Mouse (Mus musculus) gastrocnemius, adult 8-10 months (tissue): ENCODE measurements around the gene Jazf1. TPM values are rescaled to one million over a fixed set of nuclear protein-coding genes. Genes with fewer than 3 reads are reported as not detected.

Experiments
- DNase-seq, 2 experiments: peaks; one replicate each; pipeline ENCODE4 v3.0.0; 2022; ENCODE audit warnings: low spot score in 2 of 2
- total RNA-seq, 4 experiments: library from RNA; stranded (reverse); gene quantifications; 2 replicates each; pipeline ENCODE4 v1.2.4; 2022

Gene Jazf1
- total RNA-seq, 4 experiments from 2014 or later = 0.17 to 0.68 (median 0.29) TPM

DNA sequence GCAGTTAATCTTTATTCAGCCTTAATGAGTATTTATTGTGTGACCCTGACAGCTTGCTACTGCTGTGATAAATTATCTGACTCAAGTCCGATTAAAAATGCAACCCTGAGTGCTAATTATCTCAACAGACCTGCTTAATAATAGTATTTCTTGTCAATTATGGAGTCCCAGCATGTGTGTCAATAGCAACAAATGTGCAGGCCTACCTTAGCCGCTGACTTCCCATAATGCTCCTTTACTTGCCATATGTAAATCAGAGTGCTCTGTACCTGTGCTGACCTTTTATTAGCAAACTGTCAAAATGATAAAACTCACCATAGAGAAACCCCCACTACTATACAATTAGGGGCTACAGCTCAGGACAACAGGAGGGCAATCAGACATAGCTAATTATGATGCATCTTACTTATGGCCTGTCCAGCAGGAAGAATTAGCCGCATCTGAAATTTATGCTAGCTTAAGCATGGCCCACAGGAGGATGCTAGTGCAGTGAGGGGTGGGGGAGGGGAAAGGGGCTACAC is 209.5 kb downstream of the Jazf1 start:
- no peak for DNase-seq

DNA sequence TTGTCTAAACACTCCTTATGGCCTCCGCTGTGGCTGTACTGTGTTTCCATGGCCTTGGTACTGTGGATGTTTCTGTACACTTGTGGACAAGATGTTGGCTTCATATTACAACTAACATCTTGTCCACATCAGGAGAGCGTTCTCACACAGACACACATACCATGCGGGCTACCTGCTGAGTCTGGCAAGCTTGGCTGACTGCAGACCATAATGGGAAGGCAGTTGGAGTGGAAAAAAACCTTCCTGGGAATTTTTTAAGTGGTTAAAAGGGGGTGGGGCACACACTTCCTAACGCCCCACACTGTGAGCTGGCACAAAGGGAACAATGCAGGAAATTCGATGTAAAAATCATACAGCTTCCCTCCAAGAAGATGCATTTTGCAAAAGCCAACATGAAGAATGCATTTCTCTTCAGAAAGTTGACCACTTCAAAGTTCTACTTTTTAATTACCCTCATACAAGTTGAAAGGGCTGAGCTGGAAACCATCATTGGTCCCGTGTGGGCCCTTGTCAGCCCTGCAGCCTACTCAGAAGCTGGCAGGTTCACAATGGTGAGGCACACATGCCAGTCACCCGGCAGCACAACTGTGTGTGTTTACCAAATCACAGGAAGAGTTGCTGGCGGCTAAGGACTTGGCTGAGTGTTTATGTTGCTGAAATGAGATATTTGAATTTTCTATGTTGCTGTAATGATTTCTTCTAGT is 215.9 kb downstream of the Jazf1 start:
- no peak for DNase-seq

DNA sequence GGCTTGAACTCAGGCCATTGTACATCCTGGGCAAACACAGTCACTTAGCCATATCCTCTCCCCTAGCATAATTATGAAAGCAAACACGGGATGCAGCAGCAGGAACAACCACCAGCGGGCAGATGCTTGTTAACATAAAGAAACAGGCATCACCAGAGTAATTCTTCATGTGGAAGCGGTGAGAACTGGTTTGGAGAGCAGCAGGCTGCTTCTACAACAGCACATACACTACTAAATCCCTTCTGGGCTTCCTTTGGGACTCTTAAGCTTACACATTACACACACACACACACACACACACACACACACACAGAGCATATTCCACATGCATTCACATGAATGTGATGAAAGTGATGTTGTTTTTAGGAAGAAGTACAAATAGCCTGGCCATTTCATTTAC is 216.5 kb downstream of the Jazf1 start:
- DNase-seq = no peak

DNA sequence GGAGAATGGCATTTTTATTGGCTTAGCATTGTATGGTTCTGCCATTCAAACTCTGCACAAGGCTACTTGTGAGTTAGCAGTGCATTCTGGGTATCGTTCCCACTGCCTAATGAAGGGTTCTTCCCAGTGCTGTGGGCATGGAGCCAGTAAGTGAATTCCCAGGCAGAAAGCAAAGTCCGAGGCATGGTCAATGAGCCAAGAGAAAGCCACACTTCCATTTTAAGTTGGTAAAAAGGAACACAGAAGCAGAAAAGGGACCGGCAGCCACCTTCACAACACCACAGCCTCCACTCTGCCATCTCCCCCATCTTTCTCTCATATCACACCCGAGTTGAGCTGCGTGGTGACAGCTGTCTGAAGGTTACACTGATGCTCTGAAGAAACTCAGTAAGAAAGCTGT is 217.4 kb downstream of the Jazf1 start:
- DNase-seq = peak; percentile 28 to 43

DNA sequence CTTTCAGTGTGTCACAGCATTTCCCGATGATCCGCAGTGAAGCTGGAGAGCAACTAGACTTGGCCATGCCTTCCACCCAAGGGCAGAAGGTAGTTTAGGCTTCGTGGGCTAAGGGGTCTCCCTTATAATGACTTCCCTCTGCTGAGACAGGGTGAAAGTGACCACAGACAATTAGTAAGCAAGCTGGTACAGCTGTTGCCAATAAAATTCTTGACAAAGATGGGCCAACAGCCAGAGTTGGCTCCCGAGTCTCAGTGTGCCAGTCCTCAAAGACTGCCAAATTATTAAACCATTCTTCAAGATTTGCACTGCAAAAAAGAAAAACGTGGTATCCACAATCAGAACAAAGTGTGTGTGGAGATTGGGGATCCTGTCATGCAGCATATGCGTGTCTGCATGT is 220.2 kb downstream of the Jazf1 start:
- DNase-seq = no peak

DNA sequence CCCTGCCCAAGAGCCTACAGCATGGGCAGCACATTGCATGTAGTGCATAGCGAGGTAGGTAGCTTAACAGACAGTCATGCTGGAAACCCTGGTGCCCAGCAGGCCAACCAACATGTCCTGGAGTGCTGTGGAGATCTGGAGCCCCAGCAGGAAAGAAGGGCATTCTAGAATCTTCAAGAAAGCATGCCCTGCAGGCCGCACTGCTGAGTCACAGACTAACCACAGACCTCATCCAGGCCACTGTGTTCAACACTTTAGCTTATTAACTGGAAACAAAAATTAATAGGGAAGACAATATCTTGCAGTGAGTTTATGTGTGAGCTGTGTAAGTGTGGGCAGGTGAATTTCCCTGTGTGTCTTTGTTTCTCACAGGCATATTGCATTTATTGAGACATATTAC is 222.1 kb downstream of the Jazf1 start:
- no peak for DNase-seq

DNA sequence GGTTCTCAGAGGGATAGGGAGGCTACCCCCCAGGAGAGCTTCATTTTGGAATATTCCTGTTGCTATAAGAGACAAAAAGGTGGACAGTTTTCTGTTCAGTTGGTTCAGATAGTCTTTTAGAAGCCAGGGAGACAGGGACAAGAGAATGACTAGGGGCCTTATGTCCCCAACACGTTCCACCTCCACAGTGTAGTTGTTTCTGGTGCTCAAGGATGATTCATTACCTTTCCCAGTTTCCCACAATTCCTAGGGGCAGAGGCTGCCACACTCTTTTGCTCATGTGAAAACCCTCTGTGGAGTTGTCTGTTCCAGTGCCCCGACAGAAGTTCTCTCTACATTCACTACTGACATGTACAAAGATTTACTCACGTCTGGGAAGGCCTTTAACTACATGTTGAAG is 223.7 kb downstream of the Jazf1 start:
- no peak for DNase-seq

DNA sequence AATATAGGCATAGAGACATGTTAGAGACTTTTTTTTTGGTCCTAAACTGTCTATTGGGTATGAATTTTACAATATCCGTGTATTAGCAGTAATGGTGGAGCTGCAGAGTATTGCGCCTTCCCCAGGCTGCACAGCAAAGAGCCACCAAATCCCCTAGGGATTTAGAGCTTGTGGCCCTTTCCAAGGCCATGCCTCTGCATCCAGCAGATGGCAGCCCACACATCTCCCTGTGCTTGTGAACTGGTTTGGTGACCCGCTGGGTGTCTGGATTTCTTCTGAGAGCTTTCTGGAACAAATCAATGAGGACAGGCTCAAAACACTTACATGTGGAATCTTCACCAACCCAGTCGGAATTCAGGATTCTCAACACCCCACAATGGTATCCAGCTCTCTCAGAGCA is 225.4 kb downstream of the Jazf1 start:
- DNase-seq = no peak

DNA sequence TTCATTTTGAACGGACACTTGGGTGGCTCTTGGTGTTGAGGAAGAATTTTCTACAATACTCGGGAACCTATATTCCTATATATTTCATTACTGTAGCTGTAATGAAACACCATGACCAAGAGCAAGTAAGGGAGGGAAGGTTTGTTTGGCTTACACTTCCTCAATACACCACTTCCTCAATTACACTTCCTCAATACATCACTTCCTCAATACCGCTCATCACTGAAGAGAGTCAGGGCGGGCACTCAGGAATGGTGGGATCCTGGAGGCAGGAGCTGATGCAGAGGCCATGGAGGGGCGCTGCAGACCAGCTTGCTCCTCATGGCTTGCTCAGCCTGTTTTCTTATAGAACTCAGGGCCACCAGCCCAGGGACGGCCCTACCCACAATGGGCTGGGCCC is 225.8 kb downstream of the Jazf1 start:
- no peak for DNase-seq

DNA sequence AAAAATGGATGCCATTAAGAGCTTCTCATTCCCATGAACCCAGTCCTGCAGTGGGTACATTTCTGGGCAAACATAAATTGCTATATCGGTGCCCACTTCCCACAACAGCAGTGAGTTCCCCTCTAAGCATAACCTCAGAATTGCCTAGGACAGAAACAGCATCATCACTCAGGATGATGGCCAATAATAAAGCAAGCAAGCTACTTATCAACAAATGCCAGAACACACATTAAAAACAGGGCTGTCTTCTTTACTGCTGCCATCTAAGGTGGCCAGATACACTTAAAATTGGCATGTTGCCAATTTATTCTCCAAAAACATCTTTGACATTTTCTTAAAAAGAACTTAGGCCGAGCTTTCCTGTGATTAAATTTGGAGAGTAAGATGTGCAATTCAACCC is 226.8 kb downstream of the Jazf1 start:
- no peak for DNase-seq

DNA sequence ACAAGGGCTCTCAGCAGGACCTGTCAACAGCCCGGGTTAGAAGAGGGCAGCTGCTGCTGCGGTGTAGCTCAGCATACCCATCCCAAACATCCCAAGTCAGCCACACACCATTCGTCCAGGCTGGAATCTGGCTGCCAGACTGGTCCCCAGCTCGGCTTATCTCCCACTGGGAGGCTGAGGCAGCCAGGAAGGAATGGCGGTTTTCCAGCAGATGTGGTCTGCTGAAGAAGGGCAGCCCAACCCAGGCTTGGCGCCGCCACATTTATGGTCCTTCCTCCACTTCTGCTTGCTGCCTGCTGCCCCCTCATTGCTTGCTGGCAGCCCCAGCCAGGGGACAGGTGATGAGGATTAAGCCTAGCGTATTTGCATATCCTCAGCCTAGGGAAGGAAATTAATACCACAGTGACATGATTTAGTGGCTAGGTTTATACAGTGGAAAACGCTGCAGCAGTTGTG is 227.8 kb downstream of the Jazf1 start:
- peak in 1 of 2 experiments; percentile 13 for DNase-seq

DNA sequence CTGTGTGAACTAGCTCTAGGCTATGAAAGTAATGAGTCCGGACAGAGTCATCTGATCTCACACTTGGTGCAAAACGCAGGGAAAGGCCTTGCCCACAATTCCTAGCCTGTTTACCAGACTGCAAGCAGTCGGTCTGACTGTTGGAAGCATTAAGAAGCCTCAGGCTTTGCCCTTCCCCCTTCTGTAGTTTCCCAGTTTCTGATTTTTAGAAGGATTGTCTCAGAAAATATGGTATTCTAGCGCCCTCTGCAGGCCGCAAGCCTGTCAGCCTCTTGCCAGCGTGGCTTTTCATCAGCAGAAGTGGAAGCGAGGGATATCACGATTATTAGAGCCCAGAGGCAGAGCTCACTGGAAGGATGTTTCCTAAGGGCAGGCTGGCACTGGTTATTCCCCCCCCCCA is 229.7 kb downstream of the Jazf1 start:
- DNase-seq = peak; percentile 66 to 76

DNA sequence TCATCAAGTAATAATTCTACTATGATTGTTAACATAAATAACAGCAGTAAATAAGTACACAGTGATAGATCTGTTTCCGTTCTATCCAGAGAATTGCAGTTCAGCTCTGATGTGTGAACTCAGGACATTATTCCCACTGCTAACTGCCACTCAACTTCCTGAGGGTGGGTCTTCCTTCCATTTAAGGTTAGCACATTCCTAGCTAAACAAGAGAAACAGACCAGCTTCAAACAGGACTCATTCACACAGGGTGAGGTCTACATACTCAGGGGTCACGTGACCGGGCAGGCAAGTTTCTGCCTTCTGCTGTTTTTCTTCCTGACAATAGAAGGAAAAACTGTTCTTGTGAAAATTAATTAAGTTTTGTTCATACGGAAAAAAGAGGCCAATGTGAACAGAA is 230.6 kb downstream of the Jazf1 start:
- DNase-seq = no peak

DNA sequence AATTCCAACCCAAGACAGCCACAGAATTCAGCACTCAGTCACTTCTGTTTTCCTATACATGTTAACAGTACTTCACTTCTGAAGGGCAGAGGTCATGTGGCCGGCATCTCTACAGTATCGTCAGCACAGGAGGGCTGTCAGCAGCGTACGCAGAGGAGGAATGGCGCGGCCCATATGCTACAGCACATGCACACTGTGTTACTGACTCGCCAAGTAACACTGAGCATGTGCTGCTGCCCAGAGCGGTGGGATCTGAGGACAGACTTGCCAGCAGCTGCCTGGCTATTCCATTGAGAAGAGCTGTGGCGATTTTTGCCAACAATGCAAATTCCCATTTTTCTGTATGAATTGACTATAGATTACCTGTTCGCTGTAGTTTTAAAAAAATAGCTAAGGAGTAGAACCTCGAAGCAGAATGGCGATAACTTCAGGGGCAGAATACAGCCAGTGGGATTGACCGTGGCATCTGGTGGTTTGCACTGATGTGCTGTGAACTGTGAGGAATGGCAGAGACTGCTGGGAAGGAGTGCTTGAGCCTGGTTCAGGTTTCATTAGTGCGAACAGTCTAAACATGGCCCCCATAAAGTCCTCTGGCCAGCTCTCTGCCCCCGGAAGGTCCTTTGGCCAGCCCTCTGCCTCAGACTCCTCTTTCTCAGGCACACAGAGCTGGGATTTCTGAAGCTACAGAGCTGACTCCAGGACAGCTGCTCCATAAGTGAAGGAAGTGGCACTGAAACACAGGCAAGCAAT is 232.1 kb downstream of the Jazf1 start:
- no peak for DNase-seq

DNA sequence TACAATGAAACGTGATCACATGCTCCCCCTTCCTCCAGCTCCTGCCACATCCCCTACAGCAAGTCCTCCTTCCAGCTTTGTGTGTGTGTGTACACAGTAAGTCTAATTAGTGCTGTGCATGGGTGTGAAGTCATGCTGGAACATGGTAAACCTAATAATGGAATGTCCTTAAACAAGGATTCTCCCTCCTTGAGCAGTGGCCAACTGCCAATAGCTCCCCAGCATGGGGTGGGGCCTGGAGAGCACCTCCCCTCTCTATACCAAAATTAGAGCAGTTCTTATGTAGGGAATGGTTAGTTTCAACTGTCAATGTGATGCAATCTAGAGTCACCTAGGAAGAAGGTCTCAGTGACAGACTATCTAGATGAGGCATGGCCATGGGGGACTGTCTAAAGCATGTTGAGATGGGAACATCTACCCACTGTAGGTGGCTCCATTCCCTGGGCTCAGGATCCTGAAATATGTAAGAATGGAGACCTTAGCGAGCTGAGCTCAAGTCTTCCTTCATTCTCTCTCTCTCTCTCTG is 240.6 kb downstream of the Jazf1 start:
- DNase-seq = no peak

DNA sequence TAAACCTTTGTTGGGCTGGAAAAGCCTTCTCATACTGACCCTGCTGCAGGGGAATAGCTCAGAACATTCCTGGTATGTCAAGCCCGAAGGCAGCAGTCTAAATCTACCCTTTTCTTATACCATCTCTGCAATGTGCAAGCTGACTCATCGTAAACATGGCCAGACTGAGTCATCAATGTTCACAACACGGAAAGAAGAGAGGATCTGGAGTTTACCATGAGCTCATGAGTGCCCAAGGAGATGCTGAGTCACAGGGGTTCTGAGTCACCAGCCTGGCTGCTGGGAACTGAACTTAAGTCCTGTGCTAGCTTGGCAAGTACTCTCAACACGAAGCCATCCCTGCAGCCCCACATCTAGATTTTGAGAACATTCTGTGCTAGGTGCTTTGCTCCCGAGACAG is 242.9 kb downstream of the Jazf1 start:
- peak in 1 of 2 experiments; percentile 22 for DNase-seq

DNA sequence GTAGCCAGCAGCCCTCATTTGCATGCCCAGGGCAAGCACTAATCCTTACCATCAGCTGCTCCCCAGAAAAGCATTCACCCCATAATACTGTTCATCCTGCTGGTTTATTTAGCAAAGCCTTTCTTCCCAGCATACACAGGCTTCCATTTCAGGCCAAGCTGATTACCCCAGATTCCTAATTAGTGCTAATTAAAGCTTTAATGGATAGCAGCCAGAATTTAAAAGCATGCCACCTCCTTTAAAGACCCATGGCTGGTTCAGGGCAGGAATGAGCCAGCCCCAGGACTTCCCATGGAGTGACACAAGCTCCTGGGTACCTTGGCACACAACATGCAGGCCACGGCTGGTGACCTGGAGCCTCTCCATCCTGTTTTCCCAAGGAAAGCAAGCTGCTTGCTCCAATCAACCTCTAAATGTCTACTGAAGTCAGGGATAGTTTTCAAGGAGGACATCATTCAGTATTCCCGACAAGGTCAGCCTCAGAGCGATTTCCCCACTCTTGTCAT is 243.4 kb downstream of the Jazf1 start:
- no peak for DNase-seq

DNA sequence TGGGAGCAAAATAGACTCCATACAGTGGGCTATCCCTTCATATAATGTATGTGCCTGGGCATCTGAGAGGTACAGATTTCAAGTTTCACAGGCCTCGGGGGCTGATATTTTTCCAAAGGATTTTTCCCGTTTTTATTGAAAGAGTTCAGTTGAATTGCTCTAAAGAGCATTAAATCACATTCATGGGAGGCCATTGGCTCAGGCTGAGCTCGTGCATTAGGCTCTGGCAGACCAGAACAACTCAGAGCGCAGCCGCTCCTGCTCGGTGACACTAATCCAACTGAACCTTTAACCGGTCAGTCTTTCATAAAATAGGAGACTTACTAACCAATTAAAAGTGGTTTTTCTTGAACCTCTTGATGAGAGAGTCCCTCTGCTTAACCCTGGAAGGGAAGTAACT is 245.4 kb downstream of the Jazf1 start:
- DNase-seq = no peak

DNA sequence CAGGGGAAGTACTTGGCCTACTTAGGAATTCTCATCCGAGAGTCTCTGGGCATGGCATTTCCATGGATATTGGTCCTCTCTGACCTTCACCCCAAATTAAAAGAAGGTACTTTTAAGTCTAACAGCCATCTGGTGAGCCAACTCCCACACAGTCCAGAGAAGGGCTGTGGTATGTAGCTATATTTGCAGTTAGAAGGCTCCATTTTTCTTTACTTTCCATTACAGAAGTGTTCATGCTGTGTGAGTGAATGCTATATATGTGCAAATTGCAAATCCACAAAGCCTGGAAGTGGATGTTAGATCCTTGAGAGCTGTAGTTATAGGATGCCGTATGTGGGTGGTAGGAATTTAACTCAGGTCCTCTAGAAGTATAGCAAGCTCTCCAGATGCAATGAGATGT is 245.8 kb downstream of the Jazf1 start:
- DNase-seq = no peak

DNA sequence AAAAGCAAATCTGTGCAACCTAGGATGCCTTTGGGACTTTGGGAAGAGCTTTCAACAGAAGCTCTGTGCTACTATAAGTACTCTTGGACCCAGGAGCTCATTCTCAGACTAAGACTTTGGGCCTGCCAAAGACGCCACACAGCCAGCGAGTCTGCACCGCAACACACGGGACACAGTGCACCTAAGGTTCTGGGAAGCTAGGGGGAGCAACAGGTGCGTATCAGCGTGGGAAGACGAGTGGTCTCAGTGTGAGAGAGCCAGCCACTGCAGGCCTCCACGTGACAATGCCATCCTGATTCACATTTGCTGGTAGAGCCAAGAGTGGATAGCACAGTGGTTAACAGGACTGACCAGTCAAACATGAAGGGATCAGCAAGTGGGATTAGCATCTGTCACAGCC is 249.1 kb downstream of the Jazf1 start:
- DNase-seq = no peak

DNA sequence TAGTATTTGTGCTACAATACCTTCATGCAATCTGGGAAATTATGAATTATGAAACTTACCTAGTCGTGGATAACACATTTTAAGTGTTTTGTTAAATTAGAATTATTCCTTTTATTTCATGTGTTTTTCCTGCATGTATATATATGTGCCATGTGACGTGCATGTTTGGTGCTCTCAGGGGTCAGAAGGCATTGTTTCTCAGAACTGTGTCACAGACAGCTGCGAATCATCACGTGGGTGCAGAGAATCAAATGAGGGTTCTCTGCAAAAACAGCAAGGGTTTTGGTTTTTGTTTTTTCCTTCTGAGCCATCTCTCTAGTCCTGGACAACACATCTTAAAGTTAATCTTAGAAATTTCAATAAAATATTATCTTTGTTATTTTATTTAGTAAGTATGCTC is 250.4 kb downstream of the Jazf1 start:
- no peak for DNase-seq

DNA sequence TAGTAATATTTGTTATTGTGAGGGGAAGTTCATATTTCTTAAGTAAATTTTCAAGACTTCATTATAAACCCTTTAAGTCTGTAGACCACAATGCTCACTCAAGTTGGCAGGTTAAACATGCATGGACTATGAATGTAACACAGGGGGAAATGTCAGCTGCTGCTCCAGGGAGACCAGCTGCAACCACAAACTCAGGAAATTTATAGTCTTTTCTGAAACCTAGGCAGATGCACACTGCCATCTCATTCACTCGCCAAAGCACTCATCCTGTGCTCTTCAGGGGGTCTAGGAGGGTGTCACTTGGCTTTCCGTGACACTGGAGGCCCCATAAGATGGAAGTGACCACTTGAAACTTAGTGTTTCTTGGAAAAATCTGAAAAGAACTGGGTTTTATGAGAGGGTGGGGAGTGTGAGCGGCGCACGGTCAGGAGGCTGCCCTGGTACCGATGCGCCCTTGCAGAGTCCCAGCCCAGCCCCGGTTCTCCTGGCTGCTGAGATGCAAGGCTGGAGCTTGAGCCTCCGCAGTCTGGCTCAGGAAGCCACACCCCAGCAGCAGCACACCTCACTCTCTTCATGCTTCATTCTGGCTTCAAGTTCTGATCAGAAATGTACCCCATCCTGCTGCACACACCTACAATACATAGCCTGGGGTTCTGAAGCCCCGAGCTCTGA is 251.1 kb downstream of the Jazf1 start:
- no peak for DNase-seq
